Mouse (Mus musculus) R1 (cell line): Measurements from ENCODE around the gene Cfap97d1.

ENCODE experiments used
- DNase-seq: peaks from one replicate; pipeline ENCODE4 v3.0.0-alpha.2; 2018; ENCODE audit warnings: low read depth, low spot score

Gene Cfap97d1

GRCm38 (mm10) chr11:102008954-102009637, 25.0 kb downstream of the Cfap97d1 start:
- no peak for DNase-seq

- DNase-seq = no peak
Observed at GRCm38 (mm10) chr11:102010140-102010539, 26.1 kb downstream of the Cfap97d1 start.

GRCm38 (mm10) chr11:102011510-102011909, 27.4 kb downstream of the Cfap97d1 start:
- no peak for DNase-seq

DNA sequence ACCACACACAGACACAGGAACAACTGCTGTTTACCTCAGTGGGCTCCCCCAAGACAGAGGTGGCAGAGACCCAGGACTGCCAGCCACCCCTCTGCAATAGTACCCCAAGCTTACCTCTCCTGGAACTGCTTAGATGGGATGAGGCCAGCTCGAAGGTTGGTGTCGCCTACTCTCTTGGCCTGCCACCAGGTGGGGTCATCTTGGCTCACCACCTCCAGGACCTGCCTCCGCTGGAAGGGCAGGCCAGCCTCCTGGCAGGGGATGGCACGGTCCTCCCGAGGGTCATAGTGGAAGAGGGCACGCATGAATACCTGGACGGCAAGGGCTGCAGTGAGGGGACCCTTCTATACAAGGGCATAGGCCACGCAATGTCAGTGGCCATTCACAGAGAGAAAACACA, 29.1 kb downstream of the Cfap97d1 start:
- no peak for DNase-seq

DNA sequence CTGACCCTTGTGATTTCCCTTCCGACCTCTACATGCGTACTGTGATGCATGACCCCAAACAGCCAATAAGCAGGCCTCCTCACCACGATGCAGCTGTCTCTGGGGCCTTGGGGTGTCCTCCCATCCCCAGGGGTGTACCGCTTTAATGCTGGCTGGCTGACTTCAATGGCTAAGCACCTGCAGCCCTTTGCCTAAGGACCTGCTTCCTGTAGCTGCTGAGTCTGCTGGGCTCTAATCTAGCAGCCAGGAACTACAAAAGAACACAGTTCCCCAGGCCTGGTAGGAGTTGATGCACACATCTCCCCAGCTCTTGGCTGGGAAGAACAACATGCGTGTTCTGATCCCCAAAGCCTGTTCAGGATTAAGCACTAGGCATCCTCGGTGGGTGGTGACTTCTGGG, 31.4 kb downstream of the Cfap97d1 start:
- no peak for DNase-seq

DNA sequence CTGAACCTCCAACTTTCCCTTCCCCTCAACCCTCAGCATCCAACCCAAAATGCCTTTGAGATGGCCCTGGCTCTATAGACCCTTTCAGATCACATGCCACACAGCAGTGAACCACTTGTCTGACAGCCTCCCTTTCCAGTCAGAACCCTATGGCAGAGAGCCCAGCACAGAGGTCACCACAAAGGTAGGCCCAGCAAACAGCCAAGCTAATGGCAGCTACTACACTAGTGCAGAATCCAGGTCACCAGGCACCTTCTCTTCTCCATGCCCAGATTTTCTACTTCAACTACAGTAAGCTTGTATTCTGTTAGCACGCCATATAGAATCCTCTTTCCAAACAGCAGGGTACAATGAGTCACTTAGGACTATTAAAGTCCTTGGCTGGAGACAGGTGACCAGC, 32.1 kb downstream of the Cfap97d1 start:
- DNase-seq = no peak

- no peak for DNase-seq
Observed at GRCm38 (mm10) chr11:102019736-102020135, 35.7 kb downstream of the Cfap97d1 start.

GRCm38 (mm10) chr11:102021196-102021595, 37.1 kb downstream of the Cfap97d1 start:
- no peak for DNase-seq

GRCm38 (mm10) chr11:102023406-102023805, 39.3 kb downstream of the Cfap97d1 start:
- DNase-seq = no peak

- no peak for DNase-seq
Observed at GRCm38 (mm10) chr11:102024084-102024758, 40.1 kb downstream of the Cfap97d1 start.

DNA sequence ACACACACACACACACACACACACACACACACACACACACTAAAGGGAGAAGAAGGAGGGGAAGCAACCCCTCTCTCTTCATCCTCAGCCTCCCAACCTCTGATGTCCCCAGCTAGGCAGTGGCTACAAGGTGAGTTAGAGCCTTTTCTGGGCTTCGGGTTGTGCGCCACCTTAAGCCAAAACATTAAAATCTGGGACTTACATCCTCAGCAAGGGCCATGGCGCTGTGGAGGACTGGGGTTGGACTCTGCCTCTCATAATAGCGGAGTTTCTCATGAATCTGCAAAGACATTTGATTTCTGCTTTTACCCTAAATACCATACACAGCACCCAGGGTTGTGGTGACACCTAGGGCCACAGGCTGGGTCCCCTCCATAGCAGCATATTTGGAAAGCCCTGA, 40.8 kb downstream of the Cfap97d1 start:
- DNase-seq = no peak

DNA sequence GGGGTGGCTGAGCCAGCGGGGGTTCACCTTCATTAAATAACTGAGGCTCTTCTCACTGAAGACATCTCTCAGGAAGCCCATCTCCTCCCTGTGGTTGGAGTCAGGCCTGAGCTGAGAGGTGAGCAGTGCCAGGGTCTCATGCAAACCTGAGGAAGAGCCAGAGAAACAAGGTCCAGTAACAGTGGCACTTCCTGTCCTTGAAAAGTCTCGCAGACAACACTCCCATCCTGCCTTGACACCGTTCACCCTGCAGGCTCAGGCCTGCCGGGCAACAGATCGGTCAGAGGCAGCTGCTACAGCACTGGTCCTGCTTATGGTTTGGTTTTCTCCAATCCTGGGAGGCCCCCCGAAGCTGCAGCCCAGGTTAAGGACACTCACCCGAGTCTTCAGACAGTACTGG, 41.3 kb downstream of the Cfap97d1 start:
- DNase-seq = no peak

DNA sequence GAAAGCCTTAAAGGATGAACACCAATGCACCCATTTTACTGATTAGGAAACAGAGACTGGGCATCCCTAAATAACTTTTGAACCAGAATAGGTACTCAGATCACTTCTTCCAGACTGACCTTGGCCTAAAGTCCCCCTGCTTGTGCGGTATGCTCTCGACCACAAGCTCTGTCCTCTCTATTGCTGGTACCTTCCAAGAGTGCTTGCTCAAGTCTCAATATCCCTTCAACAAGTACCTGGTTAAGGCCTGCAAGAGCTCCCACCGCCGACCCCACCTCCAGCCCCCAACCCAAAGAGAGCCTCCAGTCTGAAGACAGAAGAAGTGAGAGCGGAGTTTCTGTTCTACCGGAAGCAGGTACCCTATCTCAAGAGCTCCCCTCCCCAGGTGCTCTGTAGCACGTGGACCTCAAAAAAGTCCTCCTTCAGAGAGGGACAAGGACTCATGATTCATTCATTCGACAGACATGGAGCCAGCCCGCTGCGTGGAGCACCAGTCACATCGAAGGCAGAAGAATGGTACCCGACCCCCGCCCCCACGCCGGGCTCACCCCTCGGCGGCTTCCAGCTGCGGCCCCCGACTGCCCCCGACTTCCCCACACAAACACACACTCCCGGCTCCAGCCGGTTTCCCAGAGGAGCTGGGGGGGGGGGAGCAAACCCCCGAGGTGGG, 42.0 kb downstream of the Cfap97d1 start:
- DNase-seq = peak; percentile 27

- peak; percentile 59 for DNase-seq
Observed at GRCm38 (mm10) chr11:102026694-102027360, 42.7 kb downstream of the Cfap97d1 start.

DNA sequence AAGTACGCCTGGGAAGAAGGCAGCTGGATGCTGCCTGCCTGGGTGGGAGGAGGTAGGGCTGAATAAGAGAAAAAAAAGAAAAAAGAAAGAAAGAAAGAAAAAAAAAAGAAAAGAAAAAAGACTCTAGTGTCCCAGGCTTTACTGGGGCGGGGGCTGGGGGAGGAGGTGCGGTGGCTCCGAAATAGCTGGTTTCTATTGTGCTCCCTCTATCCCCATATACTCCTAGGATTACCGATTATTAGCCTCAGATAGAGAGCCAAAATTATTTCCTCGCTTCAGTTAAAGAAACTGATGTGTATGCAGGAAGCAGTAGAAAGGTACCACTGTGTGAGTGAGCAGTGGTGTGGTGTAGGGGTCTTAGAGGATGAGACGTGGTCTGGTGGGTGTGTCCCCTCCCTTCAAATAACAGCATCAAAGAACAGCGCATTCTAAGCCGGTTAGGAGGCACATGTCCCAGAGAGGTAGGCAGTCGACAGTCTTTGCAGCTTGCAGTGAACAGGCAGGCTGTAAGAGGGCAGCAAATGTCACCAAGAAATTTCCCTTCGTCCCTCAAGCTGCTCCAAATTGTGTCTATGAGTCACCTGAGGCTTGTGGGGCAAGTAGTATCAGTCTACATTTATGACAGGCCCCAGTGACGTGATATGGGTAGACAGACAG, 43.4 kb downstream of the Cfap97d1 start:
- no peak for DNase-seq

- no peak for DNase-seq
Observed at GRCm38 (mm10) chr11:102028087-102028816, 44.2 kb downstream of the Cfap97d1 start, which contains the start of gene Mpp3. Mpp3 (minus strand) TSS chr11:102028461.

DNA sequence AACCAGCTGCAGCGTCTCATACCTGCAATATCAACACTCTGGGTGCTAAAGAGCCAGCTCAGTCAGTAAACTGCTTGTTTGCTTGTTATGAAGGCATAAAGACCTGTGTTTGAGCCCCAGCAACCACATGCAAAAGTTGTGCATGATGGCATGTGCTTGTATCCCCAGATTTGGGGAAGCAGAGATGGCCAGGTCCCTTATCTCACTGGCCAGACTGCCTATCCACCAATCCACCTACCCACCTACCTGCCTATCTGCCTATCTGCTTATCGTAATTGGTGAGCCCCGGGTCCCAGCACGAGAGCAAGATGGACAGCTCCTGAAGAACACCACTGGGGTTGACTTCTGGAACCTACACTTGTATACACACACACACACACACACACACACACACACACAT, 45.2 kb downstream of the Cfap97d1 start:
- DNase-seq = no peak

- no peak for DNase-seq
Observed at GRCm38 (mm10) chr11:102029966-102030365, 45.9 kb downstream of the Cfap97d1 start.

GRCm38 (mm10) chr11:102031149-102031548, 47.1 kb downstream of the Cfap97d1 start:
- DNase-seq = no peak

- DNase-seq = peak; percentile 34
Observed at GRCm38 (mm10) chr11:102033055-102033591, 49.0 kb downstream of the Cfap97d1 start.

GRCm38 (mm10) chr11:102034887-102035286, 50.8 kb downstream of the Cfap97d1 start:
- DNase-seq = no peak
